Mouse (Mus musculus) NIH3T3 (cell line): ENCODE measurements around the gene Gm3776.
A peak's percentile ranks its signal among the peaks of the same experiment; 100 is the strongest.
"Not testable (repeated sequence)": the region's sequence is repeated elsewhere in the genome, so short reads cannot be mapped to it uniquely, and the experiment has no call there.

ENCODE experiments used
- DNase-seq: peaks from one replicate; pipeline ENCODE4 v3.0.0-alpha.2; 2012; ENCODE audit warnings: low read depth

Gene Gm3776

DNA sequence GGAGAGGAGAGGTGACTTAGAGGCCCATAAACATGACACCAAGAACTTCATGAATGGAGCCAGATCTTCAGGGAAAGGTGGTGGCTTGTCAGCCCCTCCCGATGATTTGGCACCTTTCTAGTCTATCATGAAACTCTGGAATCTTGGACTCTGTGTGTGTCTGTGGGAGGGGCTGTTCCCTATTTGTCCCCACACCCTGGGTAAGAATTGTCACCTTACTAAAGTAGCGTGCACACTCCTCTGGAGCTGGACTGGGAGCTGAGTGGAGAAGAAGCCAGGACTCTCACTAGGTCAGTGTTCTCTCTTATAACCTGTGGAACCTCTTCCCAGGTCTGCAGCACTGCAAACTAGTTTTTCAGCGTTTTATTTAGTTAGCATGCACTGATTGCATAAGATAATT lies at the start of gene Gm3776:
Gm3776 (plus strand) TSS at position 216 of the 400 bp plus-strand sequence.
- DNase-seq, result not testable (repeated sequence)

DNA sequence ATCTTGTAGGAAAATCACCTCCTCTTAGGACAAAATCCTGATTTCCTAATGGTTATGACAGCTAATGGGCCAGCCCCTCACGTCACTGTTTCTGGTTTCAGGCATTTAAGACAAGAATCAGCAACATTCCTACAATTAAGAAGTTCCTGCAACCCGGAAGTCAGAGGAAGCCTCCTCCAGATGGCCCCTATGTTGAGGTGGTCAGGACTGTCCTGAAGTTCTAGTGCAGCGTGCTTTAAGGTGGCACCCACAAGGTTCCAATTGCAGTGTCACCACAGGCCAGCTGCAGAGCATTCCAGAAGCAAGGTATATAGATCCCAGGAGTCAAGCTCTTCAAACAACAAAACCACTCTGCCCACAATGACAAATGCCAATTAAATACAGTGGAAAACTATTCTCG lies 48.0 kb upstream of the Gm3776 start:
- DNase-seq, result no peak

GRCm38 (mm10) chr9:78210079-78210478 lies 46.9 kb upstream of the Gm3776 start:
- no peak for DNase-seq

DNA sequence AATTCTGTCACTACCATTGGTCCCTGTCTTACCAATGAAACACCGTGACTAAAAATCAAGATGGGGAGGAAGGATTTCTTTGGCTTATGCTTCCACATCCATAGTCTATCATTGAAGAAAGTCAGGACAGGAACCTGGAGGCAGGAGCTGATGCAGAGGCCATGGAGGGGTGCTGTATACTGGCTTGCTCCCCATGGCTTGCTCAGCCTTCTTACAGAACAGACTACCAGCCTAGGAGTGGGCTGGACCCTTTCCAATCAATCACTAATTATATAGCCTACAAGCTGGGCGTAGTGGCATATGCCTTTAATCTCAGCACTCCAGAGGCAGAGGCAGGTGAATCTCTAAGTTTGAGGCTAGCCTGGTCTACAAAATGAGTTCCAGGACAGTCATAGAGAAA lies 46.1 kb upstream of the Gm3776 start:
- DNase-seq, result no peak

GRCm38 (mm10) chr9:78211521-78211920 lies 45.4 kb upstream of the Gm3776 start:
- no peak for DNase-seq

- peak; percentile 14 for DNase-seq
These were observed 44.4 kb upstream of the Gm3776 start for GRCm38 (mm10) chr9:78212341-78213049.

DNA sequence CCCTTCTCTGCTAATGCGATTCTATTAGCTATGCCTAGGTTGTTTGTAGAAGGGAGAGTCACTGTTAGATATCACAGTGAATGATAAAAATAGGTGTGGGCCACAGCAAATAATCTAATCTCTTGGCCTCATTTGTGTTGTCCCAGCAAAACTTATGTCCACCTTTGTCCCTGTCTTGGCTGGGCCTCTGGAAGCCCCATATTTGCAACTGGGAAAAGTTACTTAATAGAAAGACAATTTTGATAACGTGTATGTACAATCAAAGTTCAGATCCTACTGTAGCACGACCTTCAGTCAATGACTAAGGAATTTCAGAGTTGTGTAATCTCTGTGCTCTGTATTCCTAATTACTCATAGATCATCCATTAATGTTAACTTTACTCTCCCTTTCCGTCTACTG lies 39.9 kb upstream of the Gm3776 start:
- DNase-seq, result no peak

DNA sequence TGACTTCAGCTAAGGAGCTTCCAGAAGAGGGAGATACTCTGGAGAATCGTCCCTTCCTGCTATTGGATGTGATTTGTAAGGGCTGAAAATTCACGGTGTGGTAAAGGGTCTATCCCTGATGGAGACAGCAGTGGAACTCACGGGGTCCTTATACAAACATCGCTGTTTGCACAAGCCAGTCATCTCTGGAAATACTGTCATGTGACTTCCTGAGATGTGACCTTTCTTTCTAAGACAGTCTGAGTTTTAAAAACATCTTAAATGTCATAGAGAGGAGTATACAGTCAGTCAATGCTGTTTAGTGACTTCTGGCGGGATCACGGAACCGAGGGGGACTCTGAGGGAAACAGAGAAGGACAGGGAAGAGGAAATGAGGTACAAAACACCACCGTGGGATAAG lies 34.3 kb upstream of the Gm3776 start:
- DNase-seq, result no peak

DNA sequence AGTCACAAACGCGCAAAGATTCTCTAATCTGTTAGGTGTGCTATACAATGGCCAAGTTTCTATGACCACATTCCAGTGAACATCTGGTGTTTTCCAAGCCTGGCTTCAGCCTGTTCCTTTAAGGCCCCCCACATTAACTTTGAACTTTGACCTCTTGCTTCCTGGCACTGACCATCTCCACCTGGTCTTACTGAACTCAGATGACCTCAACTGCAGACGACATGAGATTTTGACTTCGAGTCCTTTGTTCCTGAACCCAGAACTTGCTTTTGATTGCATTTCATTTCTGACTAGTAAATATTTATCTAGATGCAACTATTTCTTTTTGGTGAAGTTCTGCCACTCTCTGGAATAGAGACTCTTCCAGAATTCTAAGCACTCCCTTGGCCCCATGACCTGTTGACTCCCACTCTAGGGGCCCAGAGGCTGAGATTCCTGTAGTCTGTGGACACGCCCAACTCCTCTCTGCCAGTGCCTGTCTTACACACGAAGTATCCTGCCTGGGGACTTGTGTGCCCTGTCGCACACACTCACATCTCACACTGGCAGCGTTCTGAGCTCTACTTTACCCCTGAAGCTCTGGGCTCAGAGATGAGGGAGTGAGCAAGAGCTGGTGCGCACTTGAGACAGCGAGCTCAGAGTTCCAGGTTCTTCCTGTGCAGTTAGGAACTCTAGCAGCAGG lies 33.6 kb upstream of the Gm3776 start:
- no peak for DNase-seq

GRCm38 (mm10) chr9:78224418-78224817 lies 32.5 kb upstream of the Gm3776 start:
- DNase-seq, result no peak

DNA sequence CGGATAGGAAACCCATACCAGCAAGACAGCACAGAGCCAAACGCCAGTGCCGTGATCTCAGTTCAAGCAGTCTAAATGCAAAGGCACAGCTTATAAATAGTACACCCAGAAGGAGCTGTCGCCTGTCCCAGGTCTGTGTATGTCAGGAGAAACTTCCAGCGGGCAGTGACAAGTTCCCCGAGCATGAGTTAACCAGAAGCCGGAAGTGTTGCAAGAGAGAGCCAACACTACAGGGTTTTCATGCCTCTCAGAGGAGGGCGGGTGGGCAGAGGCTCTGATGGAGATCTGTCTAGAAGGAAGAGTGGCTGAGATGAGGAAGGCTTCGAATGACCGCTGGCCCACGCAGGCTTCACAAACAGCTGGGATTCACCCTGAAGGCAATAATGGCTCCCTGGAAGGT lies 31.6 kb upstream of the Gm3776 start:
- no peak for DNase-seq

DNA sequence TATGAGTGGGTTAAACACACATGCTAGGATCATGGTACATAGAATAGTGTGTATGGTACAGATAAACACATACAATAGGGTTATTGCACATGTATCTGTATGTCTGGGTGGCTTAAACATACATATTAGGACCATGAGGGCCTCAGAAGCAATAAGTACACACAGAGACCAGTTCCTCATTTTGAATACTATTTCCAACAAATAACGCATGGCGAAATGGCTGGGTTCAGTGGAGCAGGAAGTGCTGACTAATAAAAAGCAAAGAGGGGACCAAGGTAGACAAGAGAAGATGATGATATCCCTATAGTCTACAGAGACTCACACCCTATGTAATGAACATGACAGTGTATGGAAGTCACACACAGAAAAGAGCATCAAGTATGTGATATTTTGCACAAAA lies 28.8 kb upstream of the Gm3776 start:
- no peak for DNase-seq

DNA sequence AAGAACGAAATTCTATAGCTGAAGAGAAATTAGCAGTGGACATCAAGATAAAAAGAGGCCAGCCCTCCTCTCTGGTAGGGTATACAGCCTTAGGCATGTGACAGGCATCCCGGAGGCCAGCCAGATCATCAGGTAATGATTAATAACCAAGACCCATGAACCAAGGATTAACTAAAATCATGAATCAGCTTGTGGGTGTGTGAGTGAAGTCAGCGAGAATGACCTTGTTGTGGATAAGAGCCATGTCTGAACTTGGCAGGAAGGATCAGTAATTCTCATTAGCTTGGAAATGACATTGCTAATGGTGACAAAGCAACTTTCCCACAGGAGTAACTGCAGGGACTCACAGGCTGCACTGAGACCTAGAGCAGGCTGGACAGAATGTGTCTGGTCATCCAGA lies 27.3 kb upstream of the Gm3776 start:
- DNase-seq, result not testable (repeated sequence)

- not testable (repeated sequence) for DNase-seq
These were observed 26.5 kb upstream of the Gm3776 start, which contains the start of gene Gsta1 for GRCm38 (mm10) chr9:78230461-78230860. Gene Gsta1, plus strand, starts transcription at chr9:78230656.

GRCm38 (mm10) chr9:78233121-78233695 lies 23.7 kb upstream of the Gm3776 start:
- not testable (repeated sequence) for DNase-seq

DNA sequence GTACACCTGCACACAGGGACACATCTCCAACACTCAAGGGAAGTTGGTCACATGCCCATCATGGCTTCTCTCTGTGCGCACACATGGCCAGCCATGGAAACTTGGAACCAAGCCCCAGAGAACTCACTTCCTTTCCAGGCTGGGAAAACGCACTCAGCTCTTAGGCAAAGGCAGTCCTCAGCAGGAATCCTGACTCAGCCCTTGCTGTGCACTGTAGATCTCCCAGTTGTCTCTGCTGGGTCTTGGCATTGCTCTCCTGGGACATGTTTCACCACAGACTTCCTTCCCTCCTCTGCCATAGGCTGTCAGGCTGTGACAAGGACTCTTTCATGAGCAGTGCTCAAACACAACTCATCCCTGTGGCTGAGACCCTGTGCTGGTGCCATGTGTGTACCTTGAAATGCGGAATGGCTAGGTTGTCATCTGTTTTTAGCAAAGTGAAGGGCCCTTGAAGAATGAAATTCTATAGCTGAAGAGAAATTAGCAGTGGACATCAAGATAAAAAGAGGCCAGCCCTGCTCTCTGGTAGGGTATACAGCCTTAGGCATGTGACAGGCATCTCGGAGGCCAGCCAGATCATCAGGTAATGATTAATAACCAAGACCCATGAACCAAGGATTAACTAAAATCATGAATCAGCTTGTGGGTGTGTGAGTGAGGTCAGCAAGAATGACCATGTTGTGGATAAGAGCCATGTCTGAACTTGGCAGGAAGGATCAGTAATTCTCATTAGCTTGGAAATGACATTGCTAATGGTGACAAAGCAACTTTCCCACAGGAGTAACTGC lies 1.1 kb upstream of the Gm3776 start:
- DNase-seq, result peak; percentile 81

DNA sequence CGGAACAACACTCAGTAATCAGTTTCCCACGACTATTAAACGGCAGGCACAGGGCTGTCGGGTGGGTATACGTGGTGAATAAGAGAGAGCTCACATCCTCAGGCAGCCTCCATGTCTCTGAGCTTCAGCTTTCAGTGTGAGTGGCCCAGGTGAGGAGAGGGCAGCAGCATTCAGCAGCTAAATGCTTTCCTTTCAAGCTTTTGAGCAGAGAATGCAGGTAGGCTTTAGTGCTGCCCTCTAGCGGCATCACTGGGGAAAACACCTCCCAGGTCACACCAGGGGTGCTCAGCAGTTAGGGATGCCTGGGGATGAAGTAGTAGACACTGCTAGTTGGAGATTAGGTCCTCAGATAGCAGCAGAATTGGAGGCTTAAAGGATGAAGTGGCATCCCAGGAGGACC lies 2.8 kb downstream of the Gm3776 start:
- DNase-seq, result not testable (repeated sequence)

DNA sequence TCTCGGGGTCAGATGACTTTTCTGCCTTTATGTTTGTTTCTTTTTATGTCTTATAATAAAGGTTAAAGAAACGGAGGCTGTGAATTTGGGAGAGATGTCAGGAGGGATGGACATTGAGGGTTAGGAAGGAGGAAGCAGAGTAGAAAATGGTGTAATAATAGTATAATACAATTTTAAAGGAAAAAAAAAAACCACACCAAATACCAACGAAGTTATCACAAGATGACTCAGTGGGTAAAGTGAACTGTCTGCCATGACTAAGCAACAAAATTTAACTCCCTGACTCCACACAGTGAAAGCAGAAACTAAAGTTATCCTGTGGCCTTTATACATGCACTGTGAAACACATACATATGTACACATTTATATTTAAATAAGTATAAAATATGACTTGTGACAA lies 14.0 kb downstream of the Gm3776 start:
- DNase-seq, result not testable (repeated sequence)

GRCm38 (mm10) chr9:78282002-78282711 lies 25.2 kb downstream of the Gm3776 start:
- peak; percentile 79 for DNase-seq

- not testable (repeated sequence) for DNase-seq
These were observed 32.1 kb downstream of the Gm3776 start for GRCm38 (mm10) chr9:78289063-78289462.

DNA sequence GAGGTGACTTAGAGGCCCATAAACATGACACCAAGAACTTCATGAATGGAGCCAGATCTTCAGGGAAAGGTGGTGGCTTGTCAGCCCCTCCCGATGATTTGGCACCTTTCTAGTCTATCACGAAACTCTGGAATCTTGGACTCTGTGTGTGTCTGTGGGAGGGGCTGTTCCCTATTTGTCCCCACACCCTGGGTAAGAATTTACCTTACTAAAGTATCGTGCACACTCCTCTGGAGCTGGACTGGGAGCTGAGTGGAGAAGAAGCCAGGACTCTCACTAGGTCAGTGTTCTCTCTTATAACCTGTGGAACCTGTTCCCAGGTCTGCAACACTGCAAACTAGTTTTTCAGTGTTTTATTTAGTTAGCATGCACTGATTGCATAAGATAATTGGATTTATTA lies 32.8 kb downstream of the Gm3776 start, which contains the start of gene Gm10639:
Gm10639 (plus strand) TSS at position 201 of the 400 bp plus-strand sequence.
- not testable (repeated sequence) for DNase-seq

DNA sequence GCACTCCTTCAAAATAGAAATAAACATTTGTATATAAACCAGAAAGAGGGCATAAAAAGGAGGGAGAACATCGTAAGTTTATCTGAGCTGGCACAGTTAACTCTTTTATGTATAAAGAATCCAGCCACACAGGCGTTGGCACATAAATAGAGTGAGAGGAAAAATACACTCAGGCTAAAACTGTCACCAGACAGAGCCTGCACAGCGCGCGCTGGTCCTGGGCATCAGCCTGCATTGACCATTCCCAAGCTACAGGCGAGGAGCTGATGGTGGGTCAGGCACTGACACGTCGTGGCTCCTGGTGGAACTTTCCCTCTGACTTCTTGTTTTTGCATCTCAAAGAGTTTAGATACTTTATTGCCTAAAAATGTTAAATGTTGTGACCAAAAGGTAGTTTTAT lies 35.5 kb downstream of the Gm3776 start:
- DNase-seq, result not testable (repeated sequence)
